Mouse (Mus musculus) forebrain, embryonic 14.5 days (tissue): Measurements from ENCODE around the gene Cirbp. TPM values are rescaled to one million over a fixed set of nuclear protein-coding genes. Genes with fewer than 3 reads are reported as not detected.

Experiments
- ATAC-seq: fragments of 200-750 bp; cut with Nextera tagmentation; 2 replicates; pipeline ENCODE4 v1.8.0; 2017; ENCODE audit warnings: mild to moderate bottlenecking, moderate library complexity
- DNase-seq: peaks from one replicate; pipeline ENCODE4 v3.0.0-alpha.2; 2015; ENCODE audit warnings: low spot score
- H3K27ac ChIP-seq: fragments of 300-500 bp; sonication (generic); 2 replicates; pipeline ENCODE4 v1.5.1; 2014; ENCODE audit warnings: low read depth, mild to moderate bottlenecking, control low read depth, low read length, moderate library complexity
- H3K27me3 ChIP-seq: fragments of 300-500 bp; sonication (generic); replicated peaks from 2 replicates; pipeline ENCODE4 v1.6.1; 2014; ENCODE audit warnings: low read length, control low read depth, mixed read lengths; ENCODE audit not compliant: control insufficient read depth, insufficient read depth
- H3K36me3 ChIP-seq: fragments of 300-500 bp; sonication (generic); 2 replicates; pipeline ENCODE4 v1.6.1; 2014; ENCODE audit warnings: low read length, control low read depth; ENCODE audit not compliant: control insufficient read depth, insufficient read depth
- H3K4me1 ChIP-seq: fragments of 300-500 bp; sonication (generic); 2 replicates; pipeline ENCODE4 v1.6.1; 2014; ENCODE audit warnings: antibody characterized with exemption, low read length, control low read depth; ENCODE audit not compliant: control insufficient read depth, insufficient read depth
- H3K4me2 ChIP-seq: fragments of 300-500 bp; sonication (generic); 2 replicates; pipeline ENCODE4 v1.6.1; 2014; ENCODE audit warnings: mild to moderate bottlenecking, control low read depth, low read length
- H3K4me3 ChIP-seq: fragments of 300-500 bp; sonication (generic); 2 replicates; pipeline ENCODE4 v1.5.1; 2014; ENCODE audit warnings: low read depth, low read length, control low read depth
- H3K9ac ChIP-seq: fragments of 300-500 bp; sonication (generic); 2 replicates; pipeline ENCODE4 v1.6.1; 2014; ENCODE audit warnings: mild to moderate bottlenecking, low read length, control low read depth, moderate library complexity
- H3K9me3 ChIP-seq: fragments of 300-500 bp; sonication (generic); replicated peaks from 2 replicates; pipeline ENCODE4 v1.6.1; 2016; ENCODE audit warnings: low read length, control low read depth, mixed read lengths; ENCODE audit not compliant: control insufficient read depth
- WGBS: fragments of 180-500 bp; shearing (Covaris S2); extraction: QIAGEN DNeasy Blood & Tissue Kit; methylation state at CpG from one replicate; pipeline ENCODE4 v1.1.7; 2014; 5-methylcytosine and 5-hydroxymethylcytosine counted together
- polyA plus RNA-seq: library from polyadenylated mRNA; unstranded; fragments of >200 nt; fragmentation: Nextera tagmentation; extraction: Ambion mirVana; gene quantifications from 2 replicates; pipeline ENCODE4 v1.2.1, GENCODE M21; 2014

The Cirbp gene
- polyA plus RNA-seq, 1 experiment from 2014 or later = 266 TPM

- Histone ChIP-seq H3K27ac (no peak overlapping the region), H3K4me1 (peaks cover under 1% of the 10 kb centered on the region; the same call in 1 of the 2 replicates), H3K9me3 (no peaks in the 10 kb centered on the region), H3K4me3 (no peak overlapping the region), H3K4me2 (no peak overlapping the region), H3K9ac (no peak overlapping the region), H3K36me3 (no peaks in the 10 kb centered on the region), H3K27me3 (no peaks in the 10 kb centered on the region)
- WGBS = 47% methylated on average over 8 of the region's 9 CpGs
- ATAC-seq (no peak), DNase-seq (no peak)
Observed at GRCm38 (mm10) chr10:80220676-80221075, 54.9 kb downstream of the Cirbp start.

Other genes starting within 250 kb of the Cirbp start
- 1.6 and 1.8 TPM in 2 replicates for gene Kiss1r, start 249.0 kb upstream of the Cirbp start, polyA plus RNA-seq
- 175 and 197 TPM in 2 replicates for gene R3hdm4, start 244.8 kb upstream of the Cirbp start, polyA plus RNA-seq
- 1.1 and 2.3 TPM in 2 replicates for gene Arid3a, start 238.9 kb upstream of the Cirbp start, polyA plus RNA-seq
- gene Wdr18, start 205.8 kb upstream of the Cirbp start, polyA plus RNA-seq = 96.4 and 101 TPM in 2 replicates
- gene Grin3b, start 195.3 kb upstream of the Cirbp start, polyA plus RNA-seq = 0.23 and 0.40 TPM in 2 replicates
- gene Tmem259, start 181.7 kb upstream of the Cirbp start, polyA plus RNA-seq = 10.5 and 13.4 TPM in 2 replicates
- gene Cnn2, start 177.4 kb upstream of the Cirbp start, polyA plus RNA-seq = 33.2 and 40.0 TPM in 2 replicates
- gene Abca7, start 169.5 kb upstream of the Cirbp start, polyA plus RNA-seq = 2.1 and 3.1 TPM in 2 replicates
- 1.1 and 1.5 TPM in 2 replicates for gene Arhgap45, start 149.3 kb upstream of the Cirbp start, polyA plus RNA-seq
- gene Polr2e, start 126.2 kb upstream of the Cirbp start, polyA plus RNA-seq = 205 and 219 TPM in 2 replicates
- gene Gpx4, start 118.8 kb upstream of the Cirbp start, polyA plus RNA-seq = 555 and 632 TPM in 2 replicates
- 8.1 and 11.1 TPM in 2 replicates for gene Sbno2, start 60.4 kb upstream of the Cirbp start, polyA plus RNA-seq
- gene Stk11, start 50.2 kb upstream of the Cirbp start, polyA plus RNA-seq = 25.5 and 27.7 TPM in 2 replicates
- gene Atp5d, start 27.4 kb upstream of the Cirbp start, polyA plus RNA-seq = 412 and 467 TPM in 2 replicates
- 41.0 and 42.4 TPM in 2 replicates for gene Cbarp, start 25.1 kb upstream of the Cirbp start, polyA plus RNA-seq
- 67.0 and 73.6 TPM in 2 replicates for gene Midn, start 17.7 kb upstream of the Cirbp start, polyA plus RNA-seq
- gene 1600002K03Rik, start 7.0 kb downstream of the Cirbp start, polyA plus RNA-seq = 7.2 and 9.0 TPM in 2 replicates
- gene Efna2, start 13.5 kb downstream of the Cirbp start, polyA plus RNA-seq = 14.5 and 20.6 TPM in 2 replicates
- 39.6 and 42.4 TPM in 2 replicates for gene Mum1, start 60.4 kb downstream of the Cirbp start, polyA plus RNA-seq
- gene Ndufs7, start 83.1 kb downstream of the Cirbp start, polyA plus RNA-seq = 269 and 351 TPM in 2 replicates
- 18.7 and 21.0 TPM in 2 replicates for gene Gamt, start 95.0 kb downstream of the Cirbp start, polyA plus RNA-seq
- 44.5 and 46.0 TPM in 2 replicates for gene Dazap1, start 95.5 kb downstream of the Cirbp start, polyA plus RNA-seq
- 694 and 922 TPM in 2 replicates for gene Rps15, start 126.5 kb downstream of the Cirbp start, polyA plus RNA-seq
- 154 and 213 TPM in 2 replicates for gene Apc2, start 130.0 kb downstream of the Cirbp start, polyA plus RNA-seq
- 39.2 and 40.8 TPM in 2 replicates for gene 2310011J03Rik, start 154.6 kb downstream of the Cirbp start, polyA plus RNA-seq
- 1.6 and 2.4 TPM in 2 replicates for gene Pcsk4, start 163.5 kb downstream of the Cirbp start, polyA plus RNA-seq
- 2.3 and 2.7 TPM in 2 replicates for gene Reep6, start 164.0 kb downstream of the Cirbp start, polyA plus RNA-seq
- 0.48 and 0.52 TPM in 2 replicates for gene Adamtsl5, start 182.4 kb downstream of the Cirbp start, polyA plus RNA-seq
- 1.2 and 1.9 TPM in 2 replicates for gene Plk5, start 190.5 kb downstream of the Cirbp start, polyA plus RNA-seq
- gene Mex3d, start 221.7 kb downstream of the Cirbp start, polyA plus RNA-seq = 16.9 and 17.8 TPM in 2 replicates
- gene Mbd3, start 233.6 kb downstream of the Cirbp start, polyA plus RNA-seq = 216 and 221 TPM in 2 replicates
- gene Uqcr11, start 240.8 kb downstream of the Cirbp start, polyA plus RNA-seq = 628 and 893 TPM in 2 replicates